Mouse (Mus musculus) MEL (cell line): ENCODE measurements around the gene B230104I21Rik.

Experiments used
- CTCF ChIP-seq, 3 experiments: IDR thresholded peaks in 2 of 3; conservative IDR thresholded peaks in 1 of 3; 2 replicates each; pipeline ENCODE4 v1.5.1; 2011 to 2012; ENCODE audit warnings: low read length in 3 of 3, low read depth in 2 of 3, mild to moderate bottlenecking in 2 of 3, improper control_type of control experiment in 1 of 3, inconsistent platforms in 1 of 3, mixed read lengths in 1 of 3, moderate library complexity in 1 of 3; ENCODE audit not compliant: control insufficient read depth in 1 of 3, insufficient read depth in 1 of 3, poor library complexity in 1 of 3, severe bottlenecking in 1 of 3
- E2F4 ChIP-seq: IDR thresholded peaks from 2 replicates; pipeline ENCODE4 v1.6.1; 2011; ENCODE audit warnings: low read depth, low read length, improper control_type of control experiment, borderline replicate concordance
- HCFC1 ChIP-seq: IDR thresholded peaks from 2 replicates; pipeline ENCODE4 v1.6.1; 2012; ENCODE audit warnings: low read depth, mild to moderate bottlenecking, inconsistent platforms, low read length, improper control_type of control experiment, moderate library complexity
- MEF2A ChIP-seq: IDR thresholded peaks from 2 replicates; pipeline ENCODE4 v1.6.1; 2014; ENCODE audit warnings: low read depth, mild to moderate bottlenecking, inconsistent platforms, low read length, improper control_type of control experiment; ENCODE audit not compliant: poor library complexity, insufficient replicate concordance, severe bottlenecking; ENCODE audit errors: extremely low read depth
- NRF1 ChIP-seq: IDR thresholded peaks from 2 replicates; pipeline ENCODE4 v1.6.1; 2014; ENCODE audit warnings: low read depth, mild to moderate bottlenecking, inconsistent platforms, low read length, improper control_type of control experiment, moderate library complexity; ENCODE audit not compliant: poor library complexity, insufficient read depth, severe bottlenecking
- POLR2A ChIP-seq, 2 experiments: IDR thresholded peaks; 2 replicates each; pipeline ENCODE4 v1.6.1; 2011 to 2012; ENCODE audit warnings: low read length in 2 of 2, mild to moderate bottlenecking in 2 of 2, control low read depth in 1 of 2, improper control_type of control experiment in 1 of 2, low read depth in 1 of 2, moderate library complexity in 1 of 2; ENCODE audit not compliant: control insufficient read depth in 1 of 2, insufficient read depth in 1 of 2, poor library complexity in 1 of 2
- USF1 ChIP-seq: IDR thresholded peaks from 2 replicates; pipeline ENCODE4 v1.6.1; 2014; ENCODE audit warnings: low read depth, mild to moderate bottlenecking, inconsistent platforms, low read length, improper control_type of control experiment, moderate library complexity
- ZMIZ1 ChIP-seq: IDR thresholded peaks from 2 replicates; pipeline ENCODE4 v1.6.1; 2012; ENCODE audit warnings: low read depth, mild to moderate bottlenecking, inconsistent platforms, low read length, improper control_type of control experiment, moderate library complexity
- ZNF384 ChIP-seq: IDR thresholded peaks from 2 replicates; pipeline ENCODE4 v1.6.1; 2012; ENCODE audit warnings: low read depth, mild to moderate bottlenecking, inconsistent platforms, low read length, improper control_type of control experiment

DNA sequence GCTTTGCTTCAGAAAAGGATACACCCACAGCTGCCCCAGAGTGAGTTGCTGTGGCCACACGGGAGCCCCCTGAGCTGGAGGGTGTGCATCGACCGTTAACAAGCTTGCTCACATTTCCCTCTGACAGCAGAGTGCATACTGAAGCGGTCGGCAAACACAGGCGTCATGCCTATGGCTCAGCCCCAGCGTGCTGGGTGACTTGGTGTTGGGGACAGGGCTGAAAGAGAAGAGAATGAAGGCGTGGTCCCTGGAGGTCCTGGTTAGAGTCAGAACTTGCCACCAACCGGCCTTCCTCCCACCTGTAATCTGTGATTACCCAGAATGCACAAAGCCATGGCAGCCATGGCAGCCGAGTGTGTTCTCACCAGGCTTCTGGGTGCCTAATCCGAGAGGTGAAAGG lies 22.9 kb downstream of the B230104I21Rik start:
- TF ChIP-seq ZMIZ1: no peak
- no peak for TF ChIP-seq NRF1
- no peak for TF ChIP-seq USF1
- no peak for TF ChIP-seq CTCF (IDR thresholded peaks at IDR 0.05 in 2 of 3, conservative IDR thresholded peaks at IDR 0.05 in 1 of 3; ENCODE audit: control insufficient read depth in 1 of 3, insufficient read depth in 1 of 3, low read depth in 2 of 3, low read length in 3 of 3, poor library complexity in 1 of 3, severe bottlenecking in 1 of 3)
- TF ChIP-seq E2F4: no peak
- no peak for TF ChIP-seq POLR2A (IDR thresholded peaks at IDR 0.05; ENCODE audit: control insufficient read depth in 1 of 2, insufficient read depth in 1 of 2, low read depth in 1 of 2, low read length in 2 of 2, poor library complexity in 1 of 2)
- no peak for TF ChIP-seq MEF2A
- TF ChIP-seq ZNF384: no peak
- no peak for TF ChIP-seq HCFC1
